Mouse (Mus musculus) cerebellum, adult 9-11 months (tissue): ENCODE data around the gene Fam118b.

Experiments
- DNase-seq: peaks from one replicate; pipeline ENCODE4 v3.0.0; 2022

Fam118b gene

DNA sequence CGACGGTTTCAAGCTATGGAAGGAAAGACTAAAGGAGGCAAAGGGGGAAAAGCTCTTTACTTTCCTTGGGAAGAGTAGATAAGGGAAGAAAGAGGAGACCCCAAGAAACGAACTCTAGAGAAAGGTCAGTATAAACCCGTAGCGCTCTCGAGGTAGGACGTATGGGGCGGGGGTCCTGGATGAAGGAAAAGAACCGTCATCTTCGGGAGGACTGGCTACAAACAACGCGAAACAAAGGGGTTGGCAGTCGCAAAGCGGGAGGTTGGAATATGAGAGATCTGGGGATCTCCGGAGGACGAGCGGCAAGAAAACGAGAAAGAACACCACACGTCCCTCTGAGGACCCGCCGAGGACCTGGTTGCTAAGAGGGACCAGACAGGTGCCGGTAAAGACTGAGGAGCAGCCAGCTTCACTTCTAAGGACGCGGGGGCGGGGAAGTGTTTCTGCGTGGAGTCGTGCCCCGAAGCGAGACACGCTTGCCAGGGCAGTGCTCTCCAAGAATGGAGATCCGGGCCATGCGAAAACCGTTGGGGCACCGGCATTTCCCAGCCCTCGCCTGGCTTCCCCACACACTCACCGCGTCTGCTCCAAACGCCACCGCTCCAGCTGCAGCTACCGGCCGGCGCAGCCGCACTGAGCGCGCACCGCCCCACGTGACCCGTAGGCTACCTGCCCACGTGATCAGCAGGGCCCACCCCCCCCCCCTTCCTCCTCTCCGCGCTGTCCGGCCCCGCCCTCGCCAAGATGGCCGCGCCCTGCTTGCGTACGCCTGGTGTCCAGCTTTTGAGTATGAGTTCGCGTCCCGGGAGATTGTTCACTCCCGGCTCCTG lies at the start of gene Fam118b, which contains the start of gene Rpusd4:
Gene Fam118b, minus strand, starts transcription at position 660 of the 830 bp plus-strand sequence.
Gene Rpusd4, plus strand, starts transcription at position 720 of the 830 bp plus-strand sequence.
- peak; percentile 93 for DNase-seq

DNA sequence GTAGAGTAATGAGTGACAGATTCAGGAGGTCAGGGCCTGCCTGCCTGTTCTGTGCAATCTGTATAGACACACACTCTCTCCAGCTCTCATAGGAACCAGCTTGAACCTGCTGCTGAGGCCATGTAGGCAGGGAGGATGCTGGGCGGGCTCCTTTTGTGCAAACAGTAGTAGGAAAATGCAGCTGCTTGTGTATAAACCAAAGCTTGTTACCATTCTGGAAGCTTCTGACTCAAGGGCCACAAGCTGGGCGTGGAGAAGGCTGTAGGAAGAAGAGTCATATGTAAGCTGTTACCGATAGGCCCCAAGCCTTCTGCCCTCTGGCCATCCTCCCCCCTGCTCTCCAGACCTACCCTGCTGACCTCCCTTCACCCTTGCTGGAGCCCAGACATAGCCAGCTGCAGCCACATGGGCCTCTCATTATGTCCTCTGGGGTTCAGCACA lies 49.2 kb upstream of the Fam118b start:
- DNase-seq: no peak

- DNase-seq: no peak
These were observed 46.6 kb upstream of the Fam118b start for GRCm38 (mm10) chr9:35314254-35314653.

- DNase-seq: peak; percentile 27
These were observed 46.0 kb upstream of the Fam118b start for GRCm38 (mm10) chr9:35313601-35314000.

GRCm38 (mm10) chr9:35312516-35312915 lies 44.9 kb upstream of the Fam118b start:
- DNase-seq: peak; percentile 84

- DNase-seq: no peak
These were observed 42.8 kb upstream of the Fam118b start for GRCm38 (mm10) chr9:35310377-35310776.

GRCm38 (mm10) chr9:35307461-35307860 lies 39.9 kb upstream of the Fam118b start:
- DNase-seq: peak; percentile 86

- no peak for DNase-seq
These were observed 34.6 kb upstream of the Fam118b start for GRCm38 (mm10) chr9:35302172-35302571.

DNA sequence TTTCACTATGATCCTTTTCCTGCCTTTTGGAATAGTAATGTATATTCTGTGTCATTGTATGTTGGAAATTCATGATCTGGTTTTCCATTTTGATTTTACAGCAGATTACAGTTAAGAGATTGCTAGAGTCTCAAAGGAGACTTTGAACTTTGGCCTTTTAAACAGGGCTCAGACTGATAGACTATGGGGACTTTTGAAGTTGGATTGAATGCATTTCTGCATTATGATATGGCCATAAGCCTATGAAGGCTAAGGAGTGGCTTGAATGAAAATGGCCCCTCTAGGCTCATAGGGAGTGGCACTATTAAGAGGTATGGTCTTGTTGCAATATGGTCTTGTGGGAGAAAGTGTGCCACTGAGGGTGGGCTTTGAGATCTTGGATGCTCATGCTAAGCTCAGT lies 30.2 kb upstream of the Fam118b start:
- DNase-seq: no peak

DNA sequence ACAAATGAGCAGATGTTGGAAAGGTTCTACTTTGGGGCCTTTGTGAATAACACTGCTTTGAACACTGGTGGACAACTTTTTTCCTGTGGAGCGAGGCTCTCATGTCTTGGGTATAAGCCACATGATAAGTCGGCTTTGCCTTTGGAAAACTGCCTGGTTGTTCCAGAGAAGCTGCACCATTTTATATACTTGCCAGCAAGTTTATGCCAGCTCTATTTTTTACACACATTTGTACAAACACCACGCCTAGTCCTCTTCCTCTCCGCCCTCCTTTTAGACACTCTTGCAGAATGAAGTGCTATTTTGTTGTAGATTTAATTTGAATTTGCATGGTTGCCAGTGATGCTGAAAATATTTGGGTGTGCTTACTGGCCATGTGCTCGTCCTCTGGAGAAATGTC lies 25.9 kb upstream of the Fam118b start:
- DNase-seq: no peak

GRCm38 (mm10) chr9:35290916-35291315 lies 23.3 kb upstream of the Fam118b start:
- no peak for DNase-seq

DNA sequence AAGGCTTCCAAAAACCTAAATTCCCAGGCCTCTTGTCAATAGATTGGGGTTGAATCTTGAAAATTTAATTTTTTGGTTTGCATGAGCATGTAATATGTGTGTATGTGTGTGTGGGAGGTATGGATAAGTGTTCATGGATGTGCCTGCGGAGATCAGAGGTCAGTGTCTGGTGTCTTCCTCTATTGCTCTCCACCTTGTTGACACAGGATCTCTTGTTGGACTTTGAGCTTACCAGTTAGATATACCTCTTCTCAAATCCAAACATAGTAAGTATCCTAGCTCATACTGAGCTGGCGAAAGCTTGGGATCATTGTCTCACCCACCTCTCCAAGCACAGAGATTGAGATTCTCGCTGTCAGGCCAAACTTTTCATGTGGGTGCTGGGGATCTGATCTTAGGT lies 22.8 kb upstream of the Fam118b start:
- DNase-seq: no peak

DNA sequence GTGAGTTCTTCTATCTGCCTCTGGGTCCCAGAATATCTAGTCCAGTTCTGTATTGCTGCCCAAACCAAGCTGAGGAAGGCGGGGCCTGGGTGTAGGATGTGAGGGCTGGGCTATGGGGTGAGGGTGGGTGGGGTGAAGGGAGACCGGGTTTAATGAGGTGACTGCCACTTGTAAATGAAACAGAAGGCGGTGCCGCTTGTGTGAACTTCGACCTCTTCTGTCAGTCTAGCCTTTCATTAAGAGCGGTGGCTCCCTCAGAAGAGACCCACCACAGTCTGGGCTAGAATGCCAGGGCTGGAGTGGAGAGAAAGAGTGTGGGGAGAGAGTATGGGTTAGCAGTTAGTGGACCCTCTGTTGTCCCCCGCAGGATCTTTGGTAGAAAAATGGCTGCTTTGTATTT lies 22.4 kb upstream of the Fam118b start:
- no peak for DNase-seq

- no peak for DNase-seq
These were observed 18.7 kb upstream of the Fam118b start for GRCm38 (mm10) chr9:35286351-35286750.

DNA sequence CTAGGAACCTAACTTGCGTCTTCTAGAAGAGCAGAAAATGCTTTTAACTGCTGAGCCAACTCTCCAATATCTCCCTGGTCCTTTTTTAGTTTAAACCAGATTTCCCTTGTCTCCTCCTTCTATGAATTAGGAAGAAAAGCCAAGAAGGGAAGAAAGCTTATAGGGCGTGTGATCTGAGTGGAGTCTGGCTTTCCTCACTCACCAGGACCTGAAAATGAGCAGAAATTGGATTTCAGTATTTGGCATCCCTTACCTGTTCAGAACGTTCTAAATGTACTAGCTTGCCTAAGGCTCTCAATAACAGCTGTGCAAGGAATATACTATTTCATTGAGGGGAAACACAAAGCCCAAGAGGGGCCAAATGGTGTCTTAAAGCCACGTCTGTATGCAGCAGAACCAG lies 16.7 kb upstream of the Fam118b start:
- no peak for DNase-seq

- DNase-seq: no peak
These were observed 15.9 kb upstream of the Fam118b start for GRCm38 (mm10) chr9:35283415-35284069.

DNA sequence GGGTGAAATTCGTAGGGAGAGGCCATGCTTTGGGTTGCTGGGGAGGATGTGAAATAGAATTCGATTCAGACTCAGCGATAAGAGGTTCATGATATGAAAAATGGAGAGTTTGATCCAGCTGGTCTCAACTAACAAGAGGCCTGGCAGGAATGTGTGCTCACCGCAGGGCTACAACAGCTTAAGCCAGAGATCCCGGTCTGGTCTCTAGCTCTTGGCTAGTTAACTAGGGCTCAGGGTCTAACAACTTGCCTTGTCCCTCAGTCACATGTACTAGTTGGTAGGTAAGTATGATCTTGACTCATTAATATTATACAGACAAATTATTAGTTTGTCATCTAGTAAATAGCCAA lies 15.2 kb upstream of the Fam118b start:
- no peak for DNase-seq

DNA sequence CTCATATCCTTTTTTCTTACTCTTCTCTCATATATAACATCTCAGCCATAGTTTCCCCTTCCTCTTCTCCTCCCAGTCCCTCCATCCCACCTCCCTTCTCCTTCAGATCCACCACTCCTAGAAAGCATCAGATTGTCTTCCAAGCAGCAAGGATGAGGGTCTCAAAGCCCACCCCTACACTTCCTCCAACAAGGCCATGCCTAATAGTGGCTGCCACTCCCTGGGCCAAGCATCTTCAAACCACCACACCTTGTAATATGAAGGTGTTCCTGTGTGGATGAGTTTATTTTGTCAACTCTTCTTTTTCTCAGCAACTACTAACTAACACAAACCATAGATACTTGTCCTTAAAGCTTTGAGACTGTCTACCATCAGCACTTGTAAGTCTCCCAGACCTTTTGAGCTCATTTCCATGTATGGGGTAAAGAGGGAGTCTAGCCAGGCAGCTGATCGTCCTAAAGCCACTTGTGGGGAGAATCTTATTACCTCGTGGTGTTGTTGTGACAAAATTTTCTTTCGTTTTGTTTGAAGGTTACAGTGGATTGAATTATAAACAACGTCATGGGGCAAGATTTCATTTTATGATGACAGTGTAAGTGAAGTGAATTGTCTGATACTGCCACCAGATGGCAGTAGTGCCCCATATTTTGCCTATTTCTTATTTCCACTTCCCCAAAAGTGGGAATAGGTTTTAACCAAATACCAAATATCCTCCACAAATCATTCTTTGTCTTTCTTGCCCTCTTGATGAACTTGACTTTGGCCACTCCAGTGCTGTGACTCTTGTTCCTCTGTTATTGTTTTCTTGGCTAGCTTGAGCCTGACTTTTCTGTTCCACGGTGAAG lies 14.6 kb upstream of the Fam118b start:
- DNase-seq: peak; percentile 65

DNA sequence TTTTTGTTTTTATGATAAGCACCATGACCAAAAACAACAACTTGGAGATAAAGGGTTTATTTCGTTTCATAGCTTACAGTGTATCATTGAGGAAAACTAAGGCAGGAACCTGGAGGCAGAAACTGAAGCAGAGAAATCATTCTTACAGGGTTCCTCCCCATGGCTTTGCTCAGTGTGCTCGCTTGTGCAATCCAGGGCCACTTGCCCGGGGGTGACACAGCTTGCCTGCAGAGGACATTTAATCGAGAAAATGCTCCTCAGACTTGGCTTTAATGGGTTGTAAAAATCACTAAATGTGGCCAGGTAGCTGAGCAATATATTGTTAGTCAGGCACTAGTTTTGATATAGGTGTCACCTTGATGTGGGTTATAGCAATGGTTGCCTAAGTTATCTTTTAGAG lies 10.8 kb upstream of the Fam118b start:
- no peak for DNase-seq

DNA sequence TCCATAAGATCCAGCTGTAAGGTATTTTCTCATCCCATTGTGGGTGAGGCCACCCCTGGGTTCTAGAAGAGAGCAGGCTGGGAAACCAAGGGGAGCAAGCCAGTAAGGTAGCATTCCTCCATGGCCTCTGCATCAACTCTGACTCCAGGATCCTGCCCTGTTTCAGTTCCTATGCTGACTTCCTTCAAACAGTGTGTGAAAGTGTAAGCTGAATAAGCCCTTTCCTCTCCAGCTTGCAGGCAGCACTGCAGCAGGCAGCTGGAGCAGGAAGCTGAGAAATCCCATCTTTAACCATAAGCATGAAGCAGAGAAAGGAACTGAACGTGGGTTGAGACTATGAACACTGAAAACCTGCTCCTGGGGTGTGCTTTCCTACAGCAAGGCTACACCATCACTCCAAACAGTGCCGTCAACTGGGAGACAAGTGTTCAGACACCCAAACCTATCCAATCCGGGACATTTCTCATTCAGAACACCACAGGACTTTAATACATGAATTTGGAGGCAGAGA lies 10.3 kb upstream of the Fam118b start:
- DNase-seq: no peak

- peak; percentile 29 for DNase-seq
These were observed 541 bp upstream of the Fam118b start for GRCm38 (mm10) chr9:35267976-35268715.

- DNase-seq: no peak
These were observed 3.1 kb downstream of the Fam118b start for GRCm38 (mm10) chr9:35264509-35264908.
